Mouse (Mus musculus): ENCODE measurements around the gene Dhrs7c. TPM values are rescaled to one million over a fixed set of nuclear protein-coding genes. Genes with fewer than 3 reads are reported as not detected.

The Dhrs7c gene
- total and polyA plus RNA-seq, 3 experiments, result not detected

DNA sequence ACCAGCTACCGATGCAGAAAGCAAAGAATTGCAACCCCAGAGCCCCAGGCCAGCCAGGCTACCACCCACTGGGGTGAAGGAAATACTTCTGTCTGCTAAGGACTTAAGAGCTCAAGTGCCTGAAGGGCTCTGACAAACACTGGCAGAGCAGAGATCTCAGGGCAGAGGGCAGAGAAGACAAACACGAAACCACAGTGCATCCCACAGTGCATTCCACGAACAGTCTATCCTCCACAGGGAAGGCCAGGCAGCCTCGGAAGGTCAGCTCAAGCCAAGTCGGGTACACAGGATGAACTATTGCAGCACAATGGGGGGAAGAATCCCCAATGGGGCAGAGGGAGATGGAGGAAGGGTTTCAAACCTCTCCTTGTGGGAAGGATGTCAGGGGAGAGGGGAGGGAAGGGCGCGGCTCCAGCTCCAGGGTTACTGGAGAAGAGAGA, 63.4 kb downstream of the Dhrs7c start:
- no peak overlapping the region for H3K27ac ChIP-seq (ENCODE audit: control insufficient read depth, low read depth, low read length)
- no peaks in the 10 kb centered on the region for H3K9me3 ChIP-seq (replicated peaks; ENCODE audit: insufficient read depth, low read length)
- H3K9ac ChIP-seq (ENCODE audit: control insufficient read depth, low read depth, low read length, poor library complexity, severe bottlenecking), result no peak overlapping the region
- no peak for DNase-seq (ENCODE audit: low read depth, low spot score)
- no peaks in the 10 kb centered on the region for H3K36me3 ChIP-seq (ENCODE audit: control insufficient read depth in 1 of 2, insufficient read depth in 2 of 2, low read length in 2 of 2)
- TF ChIP-seq UBTF (IDR thresholded peaks at IDR 0.05; ENCODE audit: borderline replicate concordance, insufficient read depth, low read depth, low read length), result no peak
- TF ChIP-seq ZKSCAN1 (IDR thresholded peaks at IDR 0.05; ENCODE audit: low read depth, low read length), result no peak
- TF ChIP-seq POLR2AphosphoS5 (IDR thresholded peaks at IDR 0.05; ENCODE audit: borderline replicate concordance, low read depth, low read length), result no peak
- TF ChIP-seq GATA1 (IDR thresholded peaks at IDR 0.05; ENCODE audit: low read depth, low read length), result no peak
- no peak for TF ChIP-seq RCOR1 (IDR thresholded peaks at IDR 0.05; ENCODE audit: low read depth, low read length)
- no peak for TF ChIP-seq ZNF384 (IDR thresholded peaks at IDR 0.05; ENCODE audit: low read depth, low read length)
- TF ChIP-seq KAT2A (conservative IDR thresholded peaks at IDR 0.05; ENCODE audit: low read depth, low read length), result no peak
- TF ChIP-seq POLR2AphosphoS2 (IDR thresholded peaks at IDR 0.05; ENCODE audit: low read length), result no peak
- no peak for TF ChIP-seq MAX (IDR thresholded peaks at IDR 0.05; ENCODE audit: low read length)
- no peak for TF ChIP-seq TBP (IDR thresholded peaks at IDR 0.05; ENCODE audit: low read depth, low read length)
- H3K27me3 ChIP-seq (ENCODE audit: control insufficient read depth in 1 of 2, insufficient read depth in 2 of 2, low read length in 2 of 2), result no peaks in the 10 kb centered on the region
- no peak overlapping the region for H3K4me3 ChIP-seq (ENCODE audit: control insufficient read depth in 1 of 2, insufficient read depth in 1 of 2, low read depth in 2 of 2, low read length in 2 of 2)
- H3K4me1 ChIP-seq (ENCODE audit: control insufficient read depth in 1 of 2, insufficient read depth in 2 of 2, low read length in 2 of 2), result no peaks in the 10 kb centered on the region
- H3K79me2 ChIP-seq (ENCODE audit: control insufficient read depth, insufficient read depth, low read length, poor library complexity), result no peaks in the 10 kb centered on the region

DNA sequence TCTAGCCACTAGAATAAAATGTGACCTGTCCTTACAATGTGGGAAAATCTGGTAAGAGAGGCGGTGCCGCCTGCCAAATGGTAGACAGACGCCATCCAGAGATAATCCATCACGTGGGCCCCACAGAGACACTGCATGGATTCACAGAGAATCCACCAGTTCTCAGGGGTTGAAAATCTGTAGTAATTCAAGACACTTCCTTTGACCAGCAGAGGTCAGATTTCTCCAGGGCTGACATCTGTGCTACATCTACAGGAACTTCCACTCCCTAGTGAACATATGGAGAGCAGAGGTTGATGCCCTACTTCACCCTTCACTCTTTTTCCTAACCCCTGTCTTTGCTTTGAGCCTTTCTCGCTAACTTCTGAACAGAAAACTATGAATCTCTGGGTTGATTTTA, 67.1 kb downstream of the Dhrs7c start:
- H3K9ac ChIP-seq (ENCODE audit: control insufficient read depth, low read depth, low read length, poor library complexity, severe bottlenecking), result no peak overlapping the region
- H3K27me3 ChIP-seq (ENCODE audit: control insufficient read depth in 1 of 2, insufficient read depth in 2 of 2, low read length in 2 of 2), result no peaks in the 10 kb centered on the region
- no peaks in the 10 kb centered on the region for H3K79me2 ChIP-seq (ENCODE audit: control insufficient read depth, insufficient read depth, low read length, poor library complexity)
- H3K9me3 ChIP-seq (replicated peaks; ENCODE audit: insufficient read depth, low read length), result no peaks in the 10 kb centered on the region
- no peak for DNase-seq (ENCODE audit: low read depth, low spot score)
- H3K4me1 ChIP-seq (ENCODE audit: control insufficient read depth in 1 of 2, insufficient read depth in 2 of 2, low read length in 2 of 2), result no peaks in the 10 kb centered on the region
- H3K27ac ChIP-seq (ENCODE audit: control insufficient read depth, low read depth, low read length), result no peak overlapping the region
- TF ChIP-seq E2F4 (IDR thresholded peaks at IDR 0.05; ENCODE audit: borderline replicate concordance, low read depth, low read length), result no peak
- no peak for TF ChIP-seq POLR2AphosphoS2 (IDR thresholded peaks at IDR 0.05; ENCODE audit: low read length)
- TF ChIP-seq ELF1 (IDR thresholded peaks at IDR 0.05; ENCODE audit: low read depth, low read length), result no peak
- no peak for TF ChIP-seq CHD1 (IDR thresholded peaks at IDR 0.05; ENCODE audit: low read depth, low read length)
- no peak for TF ChIP-seq GABPA (IDR thresholded peaks at IDR 0.05; ENCODE audit: low read depth, low read length)
- no peak for TF ChIP-seq ZKSCAN1 (IDR thresholded peaks at IDR 0.05; ENCODE audit: low read depth, low read length)
- no peak for TF ChIP-seq RCOR1 (IDR thresholded peaks at IDR 0.05; ENCODE audit: low read depth, low read length)
- no peak for TF ChIP-seq ZC3H11A (IDR thresholded peaks at IDR 0.05; ENCODE audit: low read depth, low read length)
- TF ChIP-seq UBTF (IDR thresholded peaks at IDR 0.05; ENCODE audit: borderline replicate concordance, insufficient read depth, low read depth, low read length), result no peak
- TF ChIP-seq TCF12 (IDR thresholded peaks at IDR 0.05; ENCODE audit: low read depth, low read length), result no peak
- no peak for TF ChIP-seq BHLHE40 (IDR thresholded peaks at IDR 0.05; ENCODE audit: borderline replicate concordance, low read depth, low read length)
- TF ChIP-seq TBP (IDR thresholded peaks at IDR 0.05; ENCODE audit: low read depth, low read length), result no peak
- no peak for TF ChIP-seq HCFC1 (IDR thresholded peaks at IDR 0.05; ENCODE audit: low read depth, low read length)
- no peak for TF ChIP-seq GATA1 (IDR thresholded peaks at IDR 0.05; ENCODE audit: low read depth, low read length)
- no peak for TF ChIP-seq MEF2A (IDR thresholded peaks at IDR 0.05; ENCODE audit: extremely low read depth, insufficient replicate concordance, low read depth, low read length, poor library complexity, severe bottlenecking)
- no peak for TF ChIP-seq CTCF (IDR thresholded peaks at IDR 0.05 in 2 of 3, conservative IDR thresholded peaks at IDR 0.05 in 1 of 3; ENCODE audit: control insufficient read depth in 1 of 3, insufficient read depth in 1 of 3, low read depth in 2 of 3, low read length in 3 of 3, poor library complexity in 1 of 3, severe bottlenecking in 1 of 3)
- TF ChIP-seq MYC (IDR thresholded peaks at IDR 0.05; ENCODE audit: low read depth, low read length), result no peak
- no peaks in the 10 kb centered on the region for H3K36me3 ChIP-seq (ENCODE audit: control insufficient read depth in 1 of 2, insufficient read depth in 2 of 2, low read length in 2 of 2)
- H3K4me3 ChIP-seq (ENCODE audit: control insufficient read depth in 1 of 2, insufficient read depth in 1 of 2, low read depth in 2 of 2, low read length in 2 of 2), result no peak overlapping the region

Measured in MEL (cell line).